Mouse (Mus musculus) heart, postnatal 0 days (tissue): ENCODE measurements around the gene Mta1. TPM values are rescaled to one million over a fixed set of nuclear protein-coding genes. Genes with fewer than 3 reads are reported as not detected.

Source experiments
- ATAC-seq: fragments of 200-750 bp; cut with Nextera tagmentation; 2 replicates; pipeline ENCODE4 v1.8.0; 2017; ENCODE audit warnings: low read depth, moderate number of reproducible peaks, moderate library complexity; ENCODE audit not compliant: insufficient read depth
- DNase-seq: peaks from one replicate; pipeline ENCODE4 v3.0.0-alpha.2; 2016; ENCODE audit warnings: low spot score
- H3K27ac ChIP-seq: fragments of 300-500 bp; sonication (generic); 2 replicates; pipeline ENCODE4 v1.5.1; 2014; ENCODE audit warnings: low read depth, mild to moderate bottlenecking
- H3K27me3 ChIP-seq: fragments of 300-500 bp; sonication (generic); 2 replicates; pipeline ENCODE4 v1.6.1; 2014; ENCODE audit warnings: low read length, mixed read lengths; ENCODE audit not compliant: control insufficient read depth, insufficient read depth
- H3K36me3 ChIP-seq: fragments of 300-500 bp; sonication (generic); replicated peaks from 2 replicates; pipeline ENCODE4 v1.6.1; 2014; ENCODE audit warnings: low read length, mixed read lengths; ENCODE audit not compliant: control insufficient read depth, insufficient read depth
- H3K4me1 ChIP-seq: fragments of 300-500 bp; sonication (generic); 2 replicates; pipeline ENCODE4 v1.6.1; 2014; ENCODE audit warnings: antibody characterized with exemption; ENCODE audit not compliant: control insufficient read depth, insufficient read depth
- H3K4me2 ChIP-seq: fragments of 300-500 bp; sonication (generic); 2 replicates; pipeline ENCODE4 v1.6.1; 2014; ENCODE audit warnings: low read depth, mild to moderate bottlenecking, low read length, moderate library complexity
- H3K4me3 ChIP-seq: fragments of 300-500 bp; sonication (generic); 2 replicates; pipeline ENCODE4 v1.5.1; 2014; ENCODE audit warnings: low read depth, low read length
- H3K9ac ChIP-seq: fragments of 300-500 bp; sonication (generic); replicated peaks from 2 replicates; pipeline ENCODE4 v1.6.1; 2014; ENCODE audit warnings: low read depth, low read length, mixed read lengths
- H3K9me3 ChIP-seq: fragments of 300-500 bp; sonication (generic); replicated peaks from 2 replicates; pipeline ENCODE4 v1.6.1; 2016; ENCODE audit warnings: low read length; ENCODE audit not compliant: control insufficient read depth
- CTCF ChIP-seq: IDR thresholded peaks from 2 replicates; pipeline ENCODE4 v1.5.1; 2016; ENCODE audit warnings: antibody characterized with exemption, control low read depth, low read depth
- EP300 ChIP-seq: IDR thresholded peaks from 2 replicates; pipeline ENCODE4 v1.6.1; 2016; ENCODE audit warnings: antibody characterized with exemption, low read depth
- WGBS: fragments of 180-500 bp; shearing (Covaris S2); extraction: QIAGEN DNeasy Blood & Tissue Kit; methylation state at CpG from one replicate; pipeline ENCODE4 v1.1.7; 2014; 5-methylcytosine and 5-hydroxymethylcytosine counted together
- polyA plus RNA-seq: library from polyadenylated mRNA; unstranded; fragments of >200 nt; fragmentation: Nextera tagmentation; extraction: Ambion mirVana; gene quantifications from 2 replicates; pipeline ENCODE4 v1.2.1, GENCODE M21; 2015
- total RNA-seq: library from RNA; depleted of rRNA; stranded (reverse); fragments of >200 nt; gene quantifications from 2 replicates; pipeline ENCODE4 v1.2.3, GENCODE M21; 2014; ENCODE audit warnings: low replicate concordance

Gene Mta1
- total and polyA plus RNA-seq, 2 experiments from 2014 or later = 11.8 to 26.3 TPM

DNA sequence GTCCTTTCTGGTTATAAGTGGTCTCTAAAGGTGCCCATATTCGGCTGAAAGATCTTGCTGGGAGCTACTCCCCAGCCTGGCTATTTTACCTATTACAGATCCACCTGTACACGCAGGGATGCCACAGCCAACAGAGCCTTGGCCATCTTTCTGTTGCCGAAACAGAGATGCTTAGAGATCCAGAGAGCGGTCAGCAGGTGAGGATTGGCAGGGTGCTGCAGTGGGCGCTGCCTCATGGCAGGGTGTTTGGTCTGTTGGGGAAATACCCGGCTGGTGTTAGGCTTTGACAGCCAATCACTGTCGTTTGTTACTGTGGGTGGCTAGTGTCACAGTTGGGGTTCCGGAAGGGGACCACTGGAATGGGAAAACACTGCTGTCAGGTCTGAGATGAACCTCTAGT lies 59.9 kb downstream of the Mta1 start:
- ATAC-seq = no peak
- peaks cover 14% of the 10 kb centered on the region; the same call in 1 of the 2 replicates for H3K36me3 ChIP-seq
- no peak overlapping the region for H3K9ac ChIP-seq
- no peak overlapping the region for H3K4me3 ChIP-seq
- no peaks in the 10 kb centered on the region for H3K27me3 ChIP-seq
- no peaks in the 10 kb centered on the region for H3K9me3 ChIP-seq
- TF ChIP-seq CTCF = no peak
- TF ChIP-seq EP300 = no peak
- peaks cover 18% of the 10 kb centered on the region for H3K4me1 ChIP-seq
- 92% methylated on average over 8 of the region's 8 CpGs for WGBS
- H3K4me2 ChIP-seq = no peak overlapping the region
- no peak for DNase-seq
- H3K27ac ChIP-seq = no peak overlapping the region

DNA sequence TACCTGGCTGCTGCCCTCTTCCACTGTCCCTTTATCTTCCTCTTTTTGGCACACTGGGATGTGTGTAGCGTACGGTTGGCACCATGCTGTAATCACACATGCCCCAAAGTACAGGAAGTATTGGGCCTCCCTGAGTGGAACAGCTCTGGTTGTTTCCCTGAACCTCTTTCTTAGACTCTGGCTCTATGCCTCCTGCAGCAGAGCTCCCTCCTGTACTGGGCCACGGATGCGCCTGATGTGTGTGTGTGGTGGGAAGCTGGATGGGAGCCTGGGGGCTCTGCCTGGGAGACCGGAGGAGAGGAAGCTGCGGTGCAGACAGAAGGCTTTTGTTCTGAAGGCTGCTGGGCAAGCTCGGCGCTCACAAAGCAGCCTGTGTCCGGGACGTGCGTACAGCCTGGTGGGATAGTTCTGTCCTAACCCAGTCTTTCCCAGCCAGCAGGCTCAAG lies 65.5 kb downstream of the Mta1 start:
- H3K27ac ChIP-seq = no peak overlapping the region
- H3K9ac ChIP-seq = no peak overlapping the region
- ATAC-seq = peak; percentile 10; the same call in 1 of the 2 replicates
- no peaks in the 10 kb centered on the region for H3K9me3 ChIP-seq
- no peak for DNase-seq
- no peaks in the 10 kb centered on the region for H3K27me3 ChIP-seq
- TF ChIP-seq EP300 (no peak), CTCF (no peak)
- peaks cover 7% of the 10 kb centered on the region; the same call in 1 of the 2 replicates for H3K36me3 ChIP-seq
- H3K4me3 ChIP-seq = no peak overlapping the region
- H3K4me2 ChIP-seq = no peak overlapping the region
- WGBS = 78% methylated on average over 11 of the region's 11 CpGs
- H3K4me1 ChIP-seq = no peaks in the 10 kb centered on the region

DNA sequence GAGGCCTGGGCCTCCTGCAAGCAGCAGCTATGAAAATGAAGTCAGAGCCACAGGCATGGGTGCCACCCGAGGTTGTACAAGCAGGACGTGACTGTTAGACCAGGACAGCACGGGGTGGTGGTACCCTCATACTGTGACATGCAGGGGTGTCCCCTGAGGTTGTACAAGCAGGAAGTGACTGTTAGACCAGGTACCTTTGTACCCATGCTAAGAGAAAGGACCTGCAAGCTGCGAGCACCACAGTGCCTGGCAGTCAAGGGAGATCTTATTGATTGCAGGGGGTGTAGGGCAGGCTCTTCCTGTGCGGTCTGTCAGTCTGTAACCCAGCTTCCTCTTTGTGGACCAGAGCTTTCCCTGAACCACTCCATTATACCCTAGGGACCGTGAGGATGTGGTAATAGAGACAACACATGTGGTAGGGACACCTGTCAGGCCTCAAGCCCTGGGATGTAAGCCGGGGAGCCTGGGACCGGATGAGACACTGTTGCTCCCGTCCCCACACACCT lies 70.0 kb downstream of the Mta1 start:
- no peaks in the 10 kb centered on the region for H3K36me3 ChIP-seq
- no peak for ATAC-seq

DNA sequence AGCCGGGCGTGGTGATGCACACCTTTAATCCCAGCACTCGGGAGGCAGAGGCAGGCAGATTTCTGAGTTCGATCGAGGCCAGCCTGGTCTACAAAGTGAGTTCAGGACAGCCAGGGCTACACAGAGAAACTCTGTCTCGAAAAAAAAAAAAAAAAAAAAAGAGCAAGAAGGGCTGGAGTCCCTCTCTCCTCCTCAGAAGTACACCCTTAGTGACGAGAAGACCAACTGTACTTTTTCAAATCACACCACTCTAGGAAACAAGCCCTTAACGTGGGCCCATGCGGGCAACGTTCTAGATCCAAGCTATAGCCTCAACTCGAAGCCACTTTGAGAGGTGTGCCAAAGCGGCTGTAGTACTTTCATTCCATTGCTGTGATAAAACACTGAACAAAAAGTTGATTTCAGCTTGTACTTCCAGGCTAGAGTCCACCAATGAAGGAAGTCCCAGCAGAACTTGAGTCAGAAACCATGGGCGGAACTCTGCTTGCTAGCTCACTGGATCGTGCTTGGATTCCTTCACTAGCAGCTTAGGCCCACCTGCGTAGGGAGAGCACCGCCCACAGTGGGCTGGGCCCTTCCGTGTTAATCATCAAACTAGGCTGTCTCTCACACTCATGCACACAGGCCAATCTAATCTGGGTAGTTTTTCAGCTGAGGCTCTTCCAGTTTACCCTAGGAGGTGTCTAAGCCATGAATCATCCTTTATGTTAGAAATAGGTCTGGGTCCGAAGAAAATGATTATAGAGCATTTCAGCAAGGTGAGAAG lies 79.1 kb downstream of the Mta1 start:
- TF ChIP-seq EP300 = no peak
- TF ChIP-seq CTCF = no peak
- DNase-seq (no peak), ATAC-seq (no peak)
- WGBS = 78% methylated on average over 18 of the region's 18 CpGs
- Histone ChIP-seq H3K9ac (no peak overlapping the region), H3K4me1 (no peaks in the 10 kb centered on the region), H3K4me3 (no peak overlapping the region), H3K9me3 (no peaks in the 10 kb centered on the region), H3K4me2 (no peak overlapping the region), H3K27me3 (no peaks in the 10 kb centered on the region), H3K36me3 (no peaks in the 10 kb centered on the region), H3K27ac (no peak overlapping the region)

More for the DNA sequence above, 70.0 kb downstream of the Mta1 start:
- 74% methylated on average over 9 of the region's 9 CpGs for WGBS
- Histone ChIP-seq H3K4me2 (no peak overlapping the region), H3K4me1 (no peaks in the 10 kb centered on the region), H3K4me3 (no peak overlapping the region), H3K27me3 (no peaks in the 10 kb centered on the region), H3K27ac (no peak overlapping the region), H3K9ac (no peak overlapping the region), H3K9me3 (no peaks in the 10 kb centered on the region)
- DNase-seq = no peak
- TF ChIP-seq CTCF (no peak), EP300 (no peak)

DNA sequence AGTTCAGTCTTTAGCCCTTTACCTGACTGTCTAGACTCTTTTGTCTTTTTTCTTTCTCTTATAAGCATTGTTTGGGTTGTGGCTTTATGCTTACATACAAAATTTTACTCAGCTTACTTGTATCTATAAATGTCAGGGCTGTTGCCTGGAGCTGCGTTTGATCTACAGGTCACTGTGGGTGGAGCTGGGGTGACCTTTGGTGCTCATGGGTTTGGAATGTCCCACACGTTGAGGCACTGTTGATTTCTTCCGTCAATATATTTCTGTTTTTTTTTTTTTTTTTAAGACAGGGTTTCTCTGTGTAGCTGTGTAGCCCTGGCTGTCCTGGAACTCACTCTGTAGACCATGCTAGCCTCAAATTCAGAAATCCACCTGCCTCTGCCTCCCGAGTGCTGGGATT lies 82.9 kb downstream of the Mta1 start:
- H3K27ac ChIP-seq = no peak overlapping the region
- no peak for DNase-seq
- WGBS = 47% methylated on average over 4 of the region's 4 CpGs
- no peaks in the 10 kb centered on the region for H3K36me3 ChIP-seq
- H3K9me3 ChIP-seq = no peaks in the 10 kb centered on the region
- ATAC-seq = no peak
- H3K9ac ChIP-seq = no peak overlapping the region
- peaks cover 17% of the 10 kb centered on the region for H3K27me3 ChIP-seq
- H3K4me3 ChIP-seq = no peak overlapping the region
- no peak for TF ChIP-seq EP300
- H3K4me2 ChIP-seq = no peak overlapping the region
- H3K4me1 ChIP-seq = no peaks in the 10 kb centered on the region

DNA sequence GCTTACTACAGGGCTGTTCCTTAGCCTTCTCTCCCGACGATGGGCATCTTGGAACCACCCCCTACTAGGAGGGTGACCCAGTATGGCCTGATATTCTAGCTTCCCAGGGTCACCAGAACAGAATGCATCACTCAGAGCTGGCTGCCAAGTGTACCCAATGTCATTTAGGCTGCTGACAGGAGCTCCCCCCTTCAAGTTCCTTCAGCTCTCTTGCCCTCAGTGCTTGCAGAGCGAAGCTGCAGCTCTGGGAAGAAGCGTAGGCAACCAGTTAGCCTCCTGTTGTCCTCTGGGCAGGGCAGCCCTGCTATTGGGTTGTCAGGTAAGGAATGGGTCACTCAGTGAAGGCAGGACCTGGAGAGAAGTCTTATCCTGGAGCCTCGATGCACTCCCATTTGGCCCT lies 86.9 kb downstream of the Mta1 start:
- Histone ChIP-seq H3K36me3 (no peaks in the 10 kb centered on the region), H3K9ac (no peak overlapping the region), H3K4me2 (no peak overlapping the region), H3K4me3 (no peak overlapping the region), H3K4me1 (peaks cover 14% of the 10 kb centered on the region), H3K9me3 (no peaks in the 10 kb centered on the region), H3K27me3 (peaks cover 46% of the 10 kb centered on the region), H3K27ac (no peak overlapping the region)
- DNase-seq (no peak), ATAC-seq (no peak)
- whole genome bisulfite sequencing = 53% methylated on average over 5 of the region's 5 CpGs
- TF ChIP-seq CTCF (no peak), EP300 (no peak)
